Mouse (Mus musculus): Measurements from ENCODE around the gene Psmb5.

The Psmb5 gene

DNA sequence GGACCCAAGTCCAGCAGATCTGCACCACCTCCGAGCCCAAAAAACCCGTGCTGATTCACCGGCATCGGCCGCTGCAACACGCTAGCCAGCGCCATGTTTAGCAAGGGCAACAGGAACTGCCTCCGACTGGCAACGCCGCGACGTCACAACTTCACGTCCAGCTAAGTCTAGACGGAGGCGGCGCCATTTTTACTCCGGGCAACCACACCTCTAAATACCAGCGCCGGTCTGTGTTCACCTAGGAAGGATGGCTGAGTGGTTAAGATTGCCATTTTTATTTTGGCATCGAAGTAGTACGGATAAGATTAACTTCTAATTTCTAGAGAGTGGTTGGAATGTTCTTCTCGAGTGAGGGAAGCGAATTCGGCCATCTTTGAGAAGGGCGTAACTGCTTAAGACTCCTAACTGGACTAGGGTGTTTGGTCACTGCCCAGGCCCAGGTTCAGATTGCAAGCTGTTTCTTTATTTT lies at the start of gene Psmb5:
Gene Psmb5, minus strand, starts transcription at position 126 of the 469 bp plus-strand sequence.
- in situ Hi-C loops (cut with MboI, MseI): no loop called here

- in situ Hi-C loops (cut with MboI, MseI): no loop called here
Observed at GRCm38 (mm10) chr14:54664477-54665222, 46.8 kb upstream of the Psmb5 start.

GRCm38 (mm10) chr14:54660009-54660408 lies 42.2 kb upstream of the Psmb5 start:
- in situ Hi-C loops (cut with MboI, MseI): no loop called here

GRCm38 (mm10) chr14:54653496-54653895 lies 35.7 kb upstream of the Psmb5 start:
- in situ Hi-C loops (cut with MboI, MseI): no loop called here

DNA sequence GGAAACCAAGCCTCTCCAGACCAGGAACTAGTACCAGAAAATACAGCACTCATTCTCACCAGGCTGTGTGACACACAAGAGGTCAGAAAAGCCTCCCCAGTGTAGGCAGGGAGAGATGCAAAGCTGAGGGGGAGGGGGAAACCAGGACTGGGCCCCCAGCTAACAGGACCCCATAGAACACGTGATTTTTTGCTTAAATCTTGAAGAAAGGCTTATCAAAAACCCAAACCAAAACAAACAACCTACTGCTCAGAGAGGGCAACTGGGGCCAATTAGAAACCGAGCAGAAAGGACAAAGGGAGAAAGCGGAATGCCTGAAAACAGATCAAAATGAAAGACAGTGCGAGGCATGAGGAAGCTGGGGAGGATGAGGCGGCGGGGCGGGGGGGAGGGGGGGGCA lies 35.0 kb upstream of the Psmb5 start:
- in situ Hi-C loops (cut with MboI, MseI): no loop called here

GRCm38 (mm10) chr14:54651556-54651955 lies 33.7 kb upstream of the Psmb5 start:
- in situ Hi-C loops (cut with MboI, MseI): no loop called here

GRCm38 (mm10) chr14:54650621-54651454 lies 33.0 kb upstream of the Psmb5 start:
- in situ Hi-C loops (cut with MboI, MseI): no loop called here

DNA sequence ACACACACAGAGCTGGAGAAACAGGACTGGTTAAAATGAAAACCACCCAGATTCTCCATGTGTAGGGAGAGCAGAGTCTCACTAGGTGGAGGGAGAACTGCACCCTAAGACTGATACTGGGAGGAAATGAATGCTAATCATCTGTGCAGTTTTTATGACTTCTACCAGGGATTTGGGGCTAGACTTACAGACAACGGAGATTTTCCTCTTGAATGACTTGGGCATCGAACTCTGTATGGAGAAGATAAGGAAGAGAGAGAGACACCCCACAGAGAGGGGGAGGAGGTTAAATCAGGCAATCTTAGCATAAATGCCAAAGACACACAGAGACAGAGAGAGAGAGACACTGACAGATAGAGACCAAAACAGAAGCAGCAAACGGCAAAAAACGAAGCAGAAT lies 30.1 kb upstream of the Psmb5 start:
- in situ Hi-C loops (cut with MboI, MseI): no loop called here

GRCm38 (mm10) chr14:54646898-54647636 lies 29.2 kb upstream of the Psmb5 start:
- in situ Hi-C loops (cut with MboI, MseI): no loop called here

GRCm38 (mm10) chr14:54646455-54646854 lies 28.6 kb upstream of the Psmb5 start:
- in situ Hi-C loops (cut with MboI, MseI): no loop called here

- in situ Hi-C loops (cut with MboI, MseI): no loop called here
Observed at GRCm38 (mm10) chr14:54644294-54644693, 26.5 kb upstream of the Psmb5 start.

- in situ Hi-C loops (cut with MboI, MseI): no loop called here
Observed at GRCm38 (mm10) chr14:54643011-54643410, 25.2 kb upstream of the Psmb5 start.

DNA sequence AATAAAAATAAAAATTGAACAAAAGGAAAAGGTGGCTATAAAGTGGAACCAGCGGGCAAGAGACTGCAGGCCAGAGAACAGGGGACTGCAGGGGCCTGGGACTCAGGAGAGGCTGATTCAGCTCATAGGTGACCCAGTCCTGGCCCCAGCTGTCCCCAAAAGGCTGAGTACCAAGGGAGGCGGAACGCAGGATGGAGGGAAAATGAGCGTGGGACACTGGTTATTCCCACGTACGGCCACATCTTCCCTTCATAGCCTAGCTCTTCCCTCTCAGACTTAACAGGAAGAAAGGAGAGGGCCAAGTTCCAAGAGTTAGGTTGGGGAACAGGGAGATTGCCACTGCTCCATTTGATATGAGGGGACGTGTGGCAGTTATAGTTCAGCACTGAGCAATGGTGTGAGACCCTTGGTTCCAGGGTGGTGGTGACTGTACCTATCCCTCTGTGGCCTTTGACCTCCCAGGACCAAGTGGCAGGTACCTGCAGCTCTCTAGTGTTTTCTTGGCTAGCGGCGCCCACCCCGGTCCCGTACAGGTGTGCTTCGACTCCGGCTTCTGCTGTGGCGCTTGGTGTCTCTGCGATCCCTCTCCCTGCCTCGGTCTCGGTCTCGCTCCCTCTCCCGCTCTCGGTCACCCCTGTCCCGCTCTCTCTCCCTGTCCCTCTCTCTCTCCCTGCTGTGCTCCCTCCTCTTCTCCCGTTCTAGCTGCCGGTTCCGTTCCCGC lies 24.6 kb upstream of the Psmb5 start:
- in situ Hi-C loops (cut with MboI, MseI): no loop called here

- in situ Hi-C loops (cut with MboI, MseI): no loop called here
Observed at GRCm38 (mm10) chr14:54641305-54641969, 23.6 kb upstream of the Psmb5 start, which contains the start of gene Cdh24. TSS of gene Cdh24 (minus strand) at chr14:54641364.

GRCm38 (mm10) chr14:54640946-54641304 lies 23.1 kb upstream of the Psmb5 start, which contains the start of gene Gm17606:
TSS of gene Gm17606 (plus strand) at chr14:54640952.
- in situ Hi-C loops (cut with MboI, MseI): no loop called here

- in situ Hi-C loops (cut with MboI, MseI): no loop called here
Observed at GRCm38 (mm10) chr14:54640121-54640520, 22.3 kb upstream of the Psmb5 start.

DNA sequence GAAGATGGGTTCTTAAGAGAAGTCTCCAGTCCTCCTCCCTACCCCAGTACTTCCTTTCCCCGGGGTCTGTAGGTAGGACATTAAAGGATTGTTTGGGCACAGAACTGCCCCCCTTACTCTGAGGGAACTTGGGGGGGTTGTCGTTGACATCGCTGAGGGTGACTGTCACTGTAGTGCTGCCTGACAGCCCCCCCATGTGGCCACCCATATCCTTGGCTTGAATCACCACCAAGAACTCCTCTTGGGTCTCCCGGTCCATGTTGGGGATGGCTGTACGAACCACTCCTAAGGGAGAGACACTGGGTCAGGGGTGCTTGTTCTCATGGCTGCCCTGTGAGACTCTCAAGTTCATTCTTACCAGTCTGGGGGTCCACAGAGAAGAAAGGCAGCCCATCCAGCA lies 20.4 kb upstream of the Psmb5 start:
- in situ Hi-C loops (cut with MboI, MseI): no loop called here

DNA sequence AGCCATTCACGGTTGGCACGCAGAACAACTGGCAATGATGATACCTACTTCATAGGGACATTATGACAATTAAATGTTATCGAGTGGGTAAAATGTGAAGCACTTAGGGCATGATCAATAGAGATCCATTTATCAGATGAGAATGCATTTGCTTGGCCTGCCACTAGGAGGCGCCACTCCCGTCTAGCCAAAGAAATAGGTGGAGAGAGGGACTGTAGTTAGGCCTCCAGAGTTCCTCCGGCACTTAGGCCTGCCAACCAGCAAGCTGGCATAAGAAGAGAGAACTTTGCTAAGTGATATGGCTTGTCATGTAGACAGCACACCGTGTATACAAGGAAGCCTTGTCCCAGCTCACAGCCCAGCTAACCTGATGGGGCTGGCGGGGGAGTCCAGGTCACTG lies 19.1 kb upstream of the Psmb5 start:
- in situ Hi-C loops (cut with MboI, MseI): no loop called here

GRCm38 (mm10) chr14:54634182-54634581 lies 16.4 kb upstream of the Psmb5 start:
- in situ Hi-C loops (cut with MboI, MseI): no loop called here

GRCm38 (mm10) chr14:54632252-54632651 lies 14.4 kb upstream of the Psmb5 start:
- in situ Hi-C loops (cut with MboI, MseI): no loop called here

GRCm38 (mm10) chr14:54631240-54631599 lies 13.4 kb upstream of the Psmb5 start:
- in situ Hi-C loops (cut with MboI, MseI): no loop called here

All from regulatory T cell (primary cell).